In the genomic region with DNA sequence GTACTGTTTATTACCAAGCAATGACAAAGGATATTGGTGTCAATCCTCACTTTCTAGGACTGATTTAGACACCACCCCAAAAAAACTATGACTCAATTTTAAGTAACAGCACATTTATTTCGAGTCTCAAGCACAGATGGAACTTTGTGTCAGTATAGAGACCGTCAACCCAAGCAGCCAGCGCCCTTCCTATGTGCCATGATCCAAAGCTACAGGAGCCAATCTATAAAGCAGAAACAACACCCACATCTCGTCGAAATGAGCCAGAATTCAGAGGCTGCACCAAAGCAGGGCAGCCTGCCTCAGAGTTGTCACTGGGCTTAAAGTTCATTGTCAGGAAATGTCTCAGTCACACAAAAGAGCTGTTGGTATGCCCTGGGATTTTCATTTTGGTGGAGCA, we compare ENCODE assay signal across 7 mouse cellular contexts.
"Had no signal": no experiment of that assay in that cellular context is flagged by ENCODE, and none has a peak within 500 bp of the region (broad histone marks: within the 10 kb centered on the region; RNA-seq: fewer than 3 reads in every experiment).

No protein-coding gene starts in this region.

- DNase-seq: liver, postnatal 0 days; lung, adult 2 months; lung, postnatal 14 days; lung, postnatal 36 days; thymus, adult 2 months; thymus, postnatal 25 days; thymus, postnatal 4 days had no signal
